Mouse (Mus musculus) activated CD4-positive, CD25-positive, alpha-beta regulatory T cell (primary cell): ENCODE data around the gene Nrk. TPM values are rescaled to one million over a fixed set of nuclear protein-coding genes. Genes with fewer than 3 reads are reported as not detected.

Experiments used
- polyA plus RNA-seq, 2 experiments: library from polyadenylated mRNA; unstranded; fragments of 100-300 nt; shearing (Covaris generic); gene quantifications; one replicate each; pipeline ENCODE4 v1.2.1; 2017

Nrk gene
- polyA plus RNA-seq = under 1 TPM in 1 of 2 experiments, not detected in 1; 0.02 TPM

DNA sequence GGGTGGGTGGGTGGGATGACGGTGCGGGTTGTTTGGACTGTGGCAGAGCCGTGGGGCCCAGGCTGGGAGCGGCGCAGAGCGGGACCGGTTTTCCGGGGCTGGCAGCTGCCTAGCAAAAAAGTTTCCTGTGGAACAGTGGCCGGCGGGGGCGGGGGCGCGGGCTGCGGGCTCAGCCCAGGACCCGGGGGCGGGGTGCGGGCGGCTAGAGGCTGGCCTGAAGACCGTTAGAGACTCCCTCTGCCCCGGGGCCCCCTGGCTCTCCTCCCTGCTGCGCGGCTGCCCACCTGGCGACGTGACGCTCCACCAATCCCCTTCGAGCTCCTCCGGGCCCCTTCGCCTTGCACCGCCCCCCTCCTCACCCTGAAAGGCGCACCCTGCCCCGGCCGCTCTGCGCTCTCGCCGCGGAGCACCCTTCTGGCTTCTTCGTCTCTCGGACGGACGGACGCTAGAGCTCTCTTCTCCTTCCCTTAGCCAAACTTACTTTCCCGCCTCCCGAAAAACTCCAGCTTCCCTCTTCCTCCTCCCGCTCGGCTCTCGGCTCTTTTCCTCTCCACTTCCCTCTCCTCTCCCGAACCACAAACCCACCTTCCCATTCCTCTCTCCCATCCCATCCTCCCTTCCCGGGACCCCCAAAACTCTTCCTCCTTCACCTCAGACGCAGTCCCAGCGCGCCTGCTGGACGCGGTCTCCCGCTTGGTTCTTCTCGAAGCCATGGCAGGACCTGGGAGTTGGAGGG, at the start of gene Nrk:
Nrk (plus strand) TSS at position 390 of the 736 bp plus-strand sequence.

Other genes with a start within 250 kb of the Nrk start
- not detected for gene Serpina7, start 170.8 kb downstream of the Nrk start, polyA plus RNA-seq
- not detected for gene 4930513O06Rik, start 171.8 kb downstream of the Nrk start, polyA plus RNA-seq